Mouse (Mus musculus) gastrocnemius, adult 2 months (tissue): ENCODE results near the gene Eif4enif1. TPM values are rescaled to one million over a fixed set of nuclear protein-coding genes. Genes with fewer than 3 reads are reported as not detected.
"Not testable (repeated sequence)": the region's sequence is repeated elsewhere in the genome, so short reads cannot be mapped to it uniquely, and the experiment has no call there.

Experiments used
- DNase-seq: peaks from one replicate; pipeline ENCODE4 v3.0.0; 2022
- H3K27ac ChIP-seq: fragments of 200-600 bp; 2 replicates; pipeline ENCODE4 v1.8.1; 2022; ENCODE audit warnings: mild to moderate bottlenecking
- H3K4me3 ChIP-seq: fragments of 200-600 bp; 2 replicates; pipeline ENCODE4 v1.8.1; 2022; ENCODE audit warnings: mild to moderate bottlenecking, moderate library complexity
- CTCF ChIP-seq: fragments of 200-600 bp; IDR thresholded peaks from 2 replicates; pipeline ENCODE4 v1.8.1; 2022; ENCODE audit warnings: antibody characterized with exemption, mild to moderate bottlenecking, moderate library complexity
- intact Hi-C: fragments of 180-260 bp; cut with DNase I; formaldehyde crosslinking; loops from one replicate; pipeline ENCODE4 v1.15.1; 2025
- long read RNA-seq, 2 experiments: library from polyadenylated mRNA; stranded (forward); transcript quantifications; one replicate each; pipeline ENCODE4 v2.0.0; 2021
- total RNA-seq, 2 experiments: library from RNA; stranded (reverse); gene quantifications; 2 replicates each; pipeline ENCODE4 v1.2.3; 2021

Eif4enif1 gene
- total RNA-seq = 10 to 100 TPM; 29.9 to 34.5 TPM
- long read RNA-seq, experiment 1, transcript Eif4enif1-203 (19 exons, 3,614 nt) = major isoform, 25 of 53 reads
- long read RNA-seq, experiment 1, partial matches to known transcripts = 4 of 53 reads
- long read RNA-seq, experiment 1, other reads (novel, unspliced or antisense) = 24 of 53 reads
- long read RNA-seq, experiment 2, transcript Eif4enif1-203 (19 exons, 3,614 nt) = major isoform, 13 of 56 reads
- long read RNA-seq, experiment 2, partial matches to known transcripts = 6 of 56 reads
- long read RNA-seq, experiment 2, other reads (novel, unspliced or antisense) = 37 of 56 reads

DNA sequence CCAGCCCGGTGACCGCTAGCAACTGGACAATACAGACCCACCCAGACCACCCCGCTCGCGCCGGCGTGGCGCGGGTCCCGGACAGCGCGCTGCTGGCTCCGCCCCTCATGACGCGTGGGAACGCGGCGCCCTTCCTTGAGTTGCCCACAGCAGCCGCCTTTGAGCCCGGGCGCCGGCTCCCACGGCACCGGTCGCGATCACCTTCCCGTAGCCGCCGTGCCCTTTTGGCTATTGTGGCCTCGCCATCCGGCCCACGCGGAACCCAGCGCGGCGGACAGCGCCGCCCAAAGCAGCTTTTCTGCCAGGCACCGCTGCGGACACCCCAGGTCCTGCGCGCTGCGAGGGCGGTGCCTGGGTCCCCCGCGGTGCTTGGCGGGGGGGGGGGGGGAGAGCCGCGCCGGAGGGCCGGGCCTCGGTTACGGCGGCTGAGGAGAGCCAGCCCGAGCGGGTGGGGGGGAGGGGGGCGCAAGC lies at the start of gene Eif4enif1:
Gene Eif4enif1, plus strand, starts transcription at position 162 of the 471 bp plus-strand sequence.
- no peak for TF ChIP-seq CTCF

DNA sequence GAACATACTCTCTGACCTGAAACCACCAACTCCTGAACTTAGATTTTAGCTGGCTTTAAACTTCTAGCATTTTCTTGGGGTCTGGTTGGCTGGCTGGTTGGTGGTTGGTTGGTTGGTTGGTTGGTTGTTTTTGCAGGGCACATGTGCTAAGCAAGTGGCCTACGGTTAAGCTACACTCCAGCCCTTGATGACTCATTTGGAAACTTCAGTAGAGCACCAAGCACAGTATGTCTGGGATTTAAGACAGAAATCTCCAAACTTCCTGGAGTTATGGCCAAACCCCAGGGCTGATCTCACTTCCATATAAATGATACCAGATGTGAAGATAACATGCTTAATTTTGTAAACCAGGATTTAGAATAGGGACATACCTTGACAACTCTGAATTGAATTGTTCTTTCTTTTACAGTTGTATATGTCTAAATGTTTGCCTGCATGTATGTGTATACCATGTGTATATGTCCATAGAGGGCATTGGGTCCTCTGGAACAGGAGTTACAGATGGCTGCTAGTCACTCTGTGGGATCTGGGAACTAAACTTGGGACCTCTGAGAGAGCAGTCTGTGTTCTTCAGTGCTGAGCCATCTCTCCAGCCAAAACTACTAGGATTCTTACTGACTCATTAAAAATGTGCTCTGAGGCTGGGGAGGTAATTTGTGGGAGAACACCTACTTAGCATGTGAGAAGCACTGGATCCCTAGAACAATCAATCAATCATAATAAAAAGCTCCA lies 48.4 kb upstream of the Eif4enif1 start:
- H3K4me3 ChIP-seq, H3K27ac ChIP-seq, intact Hi-C loops: not testable (repeated sequence)
- DNase-seq = peak; percentile 53

More for the DNA sequence above, at the start of gene Eif4enif1:
- H3K27ac ChIP-seq = peak within 1 kb of the TSS; percentile 79
- intact Hi-C loops = no loop called here
- peak within 1 kb of the TSS; percentile 59 for H3K4me3 ChIP-seq
- DNase-seq = peak; percentile 94

DNA sequence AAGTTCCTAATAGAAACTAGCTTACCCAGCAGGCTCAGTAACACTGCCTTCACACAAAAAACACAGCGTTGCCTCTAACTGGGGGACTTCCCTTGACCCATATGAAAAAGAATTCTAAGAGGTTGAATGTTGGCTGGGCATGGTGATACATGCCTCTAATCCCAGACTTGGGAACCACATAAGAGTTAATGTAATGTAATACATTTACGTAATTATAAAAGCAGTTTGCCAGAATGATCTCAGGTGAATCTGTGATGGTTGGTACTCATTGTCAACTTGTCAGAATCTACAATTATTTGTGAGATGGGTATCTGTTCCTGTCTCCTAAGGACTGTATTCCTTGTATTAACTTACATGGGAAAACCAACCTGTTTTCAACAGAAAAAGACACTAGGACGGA lies 45.2 kb upstream of the Eif4enif1 start:
- H3K4me3 ChIP-seq, DNase-seq, H3K27ac ChIP-seq, intact Hi-C loops: not testable (repeated sequence)

DNA sequence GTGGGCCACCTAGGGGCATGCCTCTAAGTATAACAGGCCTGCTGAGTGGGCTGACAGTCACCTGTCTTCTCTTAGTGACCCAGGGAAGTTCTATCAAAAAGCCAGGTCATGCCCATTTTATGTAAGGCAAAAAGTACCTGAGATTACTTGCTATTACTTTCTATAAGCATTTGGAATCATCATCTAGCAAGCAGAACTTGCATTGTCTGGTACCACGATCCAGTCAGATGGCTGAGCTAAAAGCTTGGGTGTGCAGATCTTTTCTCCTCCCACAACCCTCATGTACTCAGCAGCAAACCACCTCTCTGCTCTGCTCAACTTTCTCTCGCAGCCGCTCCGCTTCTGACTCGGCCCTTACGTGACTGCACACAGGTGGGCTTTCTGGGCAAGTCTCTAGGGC lies 44.2 kb upstream of the Eif4enif1 start:
- H3K4me3 ChIP-seq, H3K27ac ChIP-seq, intact Hi-C loops, DNase-seq: not testable (repeated sequence)

DNA sequence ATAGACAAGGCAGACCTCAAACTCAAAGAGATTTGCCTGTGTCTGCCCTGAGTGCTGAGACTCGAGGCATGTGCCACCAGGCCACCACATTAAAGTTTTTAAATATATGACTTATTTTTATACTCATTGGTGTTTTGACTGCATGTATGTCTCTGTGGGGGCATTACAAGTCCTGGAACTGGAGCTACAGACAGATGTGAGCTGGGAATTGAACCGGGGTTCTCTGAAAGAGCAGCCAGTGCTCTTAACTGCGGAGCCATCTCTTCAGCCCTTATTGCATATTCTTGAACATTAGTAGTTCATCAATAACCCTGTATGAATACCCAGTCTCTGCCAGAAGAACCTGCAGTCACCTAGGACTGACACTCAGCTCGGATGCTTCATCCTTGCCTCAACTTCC lies 43.4 kb upstream of the Eif4enif1 start:
- intact Hi-C loops, DNase-seq, H3K27ac ChIP-seq, H3K4me3 ChIP-seq: not testable (repeated sequence)

DNA sequence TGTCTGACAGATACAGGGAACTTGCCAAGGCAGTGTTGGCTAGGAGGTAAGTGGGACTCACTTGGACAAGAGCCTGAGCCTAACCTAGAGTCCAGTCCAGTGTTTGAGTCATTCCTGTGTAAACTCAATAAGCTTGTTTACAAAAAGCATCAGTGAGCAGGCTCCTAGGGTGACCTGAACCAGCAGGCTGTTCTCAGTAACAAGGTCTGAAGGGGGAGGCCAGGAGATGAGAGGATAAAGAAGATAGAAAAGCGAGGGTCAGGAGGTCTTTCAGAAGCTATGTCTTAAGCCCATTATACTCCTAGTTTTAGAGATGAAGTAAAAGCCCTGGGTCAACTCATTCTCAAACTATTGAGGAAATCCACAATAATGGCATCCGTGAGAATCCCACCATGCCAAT lies 40.8 kb upstream of the Eif4enif1 start:
- intact Hi-C loops, H3K27ac ChIP-seq, H3K4me3 ChIP-seq: not testable (repeated sequence)
- peak; percentile 53 for DNase-seq

DNA sequence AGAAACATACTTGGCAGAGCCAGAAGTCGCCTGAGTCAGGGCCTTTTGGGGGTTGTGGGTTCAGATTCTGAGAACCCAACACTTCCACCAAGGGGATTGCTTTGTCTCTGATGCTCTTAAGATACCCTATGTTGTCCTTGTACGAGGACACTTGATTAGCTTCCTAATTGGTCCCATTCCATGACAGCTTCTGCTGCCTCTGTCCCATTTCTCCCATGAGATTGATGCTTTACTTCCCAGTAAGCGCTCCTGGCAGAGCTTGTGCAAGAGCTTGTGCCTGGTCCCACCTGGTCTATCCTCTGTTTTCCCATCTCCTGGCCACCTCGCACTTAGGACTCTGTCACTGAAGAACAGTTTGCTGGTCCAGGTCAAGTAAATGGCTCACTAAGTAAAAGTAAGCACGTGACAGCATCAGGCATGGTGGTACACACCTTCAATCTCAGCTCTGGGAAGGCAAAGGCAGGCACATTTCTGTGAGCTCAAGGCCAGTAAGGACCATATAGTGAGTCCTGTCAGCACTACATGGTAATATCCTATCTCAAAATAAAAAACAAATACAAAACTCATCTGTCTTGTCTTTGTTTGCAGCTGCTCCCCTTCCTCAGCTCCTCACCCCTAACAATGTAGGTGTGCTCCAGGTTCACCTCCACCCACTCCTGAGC lies 39.8 kb upstream of the Eif4enif1 start:
- H3K4me3 ChIP-seq, intact Hi-C loops, H3K27ac ChIP-seq: not testable (repeated sequence)
- peak; percentile 56 for DNase-seq

DNA sequence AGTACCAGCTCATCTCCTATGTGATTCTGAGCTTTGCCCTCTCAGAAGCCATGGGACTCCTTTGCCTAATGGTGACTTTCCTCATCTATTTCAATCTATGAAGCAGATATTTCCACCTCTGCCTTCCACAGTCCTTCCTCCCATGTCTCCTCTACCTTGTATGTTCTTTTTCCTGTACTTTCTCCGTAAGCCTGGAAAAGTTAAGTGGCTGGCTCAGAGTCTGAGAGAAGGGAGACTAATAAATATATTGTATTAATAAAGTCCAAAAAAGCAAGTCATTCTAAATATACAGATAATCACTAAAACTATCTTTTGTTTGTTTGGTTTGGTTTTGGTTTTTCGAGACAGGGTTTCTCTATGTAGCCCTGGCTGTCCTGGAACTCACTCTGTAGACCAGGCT lies 39.1 kb upstream of the Eif4enif1 start:
- intact Hi-C loops, DNase-seq, H3K4me3 ChIP-seq, H3K27ac ChIP-seq: not testable (repeated sequence)

DNA sequence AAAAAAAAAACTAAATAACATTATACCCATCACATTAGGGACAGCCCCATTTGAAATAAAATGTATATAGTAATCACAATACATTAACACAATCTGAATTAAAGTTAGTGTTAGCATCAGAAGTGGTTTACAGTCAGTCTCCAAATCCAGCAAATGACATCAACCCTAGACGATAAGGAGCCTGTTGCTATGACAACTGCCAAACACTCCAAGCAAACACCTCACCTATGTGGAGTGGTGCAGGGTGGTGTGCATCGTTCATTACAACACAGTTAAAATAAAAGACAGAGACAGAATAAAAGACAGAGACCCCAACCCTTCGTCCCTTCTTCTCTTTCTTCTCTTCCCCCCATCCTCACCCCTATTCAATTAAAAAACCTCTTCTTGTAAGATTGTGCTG lies 38.5 kb upstream of the Eif4enif1 start:
- DNase-seq, H3K4me3 ChIP-seq, intact Hi-C loops, H3K27ac ChIP-seq: not testable (repeated sequence)

DNA sequence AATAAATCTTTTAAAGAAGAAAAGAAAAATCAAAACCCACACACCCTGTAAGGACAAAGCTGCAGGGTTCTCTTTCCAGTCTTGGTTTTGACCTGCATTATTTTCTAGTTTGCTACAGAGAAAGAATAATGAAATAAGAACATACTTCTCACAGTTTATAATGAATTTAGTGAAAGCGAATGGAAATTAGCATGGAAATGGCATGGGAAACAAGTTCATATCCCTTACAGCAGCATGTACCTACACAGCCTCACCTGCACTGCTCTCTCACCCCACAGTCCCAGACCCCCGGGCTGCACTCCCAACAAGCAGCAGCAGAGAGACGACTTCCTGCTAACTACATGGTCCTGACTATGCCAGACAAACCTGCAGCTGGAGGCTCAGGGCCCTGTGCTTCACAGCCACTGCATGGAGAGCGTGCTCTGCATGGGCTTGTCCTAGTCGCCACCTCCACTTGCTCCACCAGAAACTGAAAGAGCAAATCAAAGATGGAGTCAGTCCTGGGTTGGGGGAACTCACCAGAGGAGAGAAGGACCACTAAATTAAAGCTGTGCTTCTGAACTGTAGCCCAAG lies 36.9 kb upstream of the Eif4enif1 start:
- DNase-seq, intact Hi-C loops, H3K4me3 ChIP-seq: not testable (repeated sequence)

DNA sequence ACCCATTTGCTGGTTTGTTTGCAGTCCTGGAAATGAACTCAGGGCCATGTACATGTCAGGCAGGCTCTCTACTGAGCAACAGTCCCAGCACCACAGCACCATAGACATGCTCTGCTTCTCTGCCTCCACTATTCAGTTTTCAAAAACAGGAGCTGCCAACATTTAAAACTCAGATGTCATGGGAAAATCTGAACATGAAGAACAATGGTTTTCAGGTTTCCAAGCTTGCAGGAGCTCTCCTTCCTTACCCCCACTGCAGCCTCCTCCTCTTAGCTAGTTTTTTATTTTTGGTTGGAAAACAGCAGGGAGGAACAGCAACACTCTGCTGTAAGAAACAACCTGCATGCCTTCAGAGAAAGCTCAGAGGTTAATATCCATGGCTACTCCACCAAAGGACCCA lies 35.9 kb upstream of the Eif4enif1 start:
- H3K27ac ChIP-seq, intact Hi-C loops, H3K4me3 ChIP-seq, DNase-seq: not testable (repeated sequence)

More for the DNA sequence above, 36.9 kb upstream of the Eif4enif1 start:
- not testable (repeated sequence) for H3K27ac ChIP-seq

DNA sequence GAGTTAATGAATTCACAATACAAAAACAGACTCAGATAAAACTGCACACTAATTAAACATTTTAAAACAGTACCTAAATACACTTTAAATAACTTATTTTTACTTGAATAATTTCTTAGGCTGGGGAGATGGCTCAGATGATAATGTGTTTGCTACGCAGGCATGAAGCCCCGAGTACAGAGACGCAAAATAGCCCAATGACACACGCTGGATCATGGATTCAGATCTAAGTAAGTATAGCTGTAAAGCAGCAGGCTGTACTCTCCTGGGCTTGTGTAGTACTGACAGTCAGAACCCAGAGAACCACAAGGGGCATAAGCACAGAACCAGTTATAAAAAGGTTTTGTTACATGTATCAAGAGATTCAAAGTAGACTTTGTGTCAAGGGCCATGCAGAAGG lies 35.1 kb upstream of the Eif4enif1 start:
- not testable (repeated sequence) for DNase-seq

DNA sequence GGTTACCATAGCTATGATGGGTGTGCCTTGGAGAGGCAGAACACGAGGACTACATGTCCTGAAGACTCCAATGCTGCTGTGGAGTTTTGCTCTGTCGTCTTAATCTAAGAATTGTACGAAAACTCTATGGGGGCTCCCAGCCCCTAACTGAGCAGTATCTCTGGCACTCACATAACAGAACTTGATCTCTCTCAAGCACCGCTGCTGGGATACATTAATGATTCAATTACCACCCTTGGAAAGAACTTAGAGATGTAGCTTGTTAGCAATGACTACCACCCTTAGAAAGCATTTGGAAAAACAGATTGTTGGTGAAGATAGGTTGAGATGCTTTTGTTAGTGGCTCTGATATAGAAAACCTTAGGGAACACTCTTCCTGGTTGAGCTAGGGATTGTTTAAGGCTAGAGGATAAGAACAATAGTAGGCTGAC lies 34.6 kb upstream of the Eif4enif1 start:
- H3K4me3 ChIP-seq, H3K27ac ChIP-seq, intact Hi-C loops: not testable (repeated sequence)
- DNase-seq = peak; percentile 45

More for the DNA sequence above, 35.1 kb upstream of the Eif4enif1 start:
- H3K27ac ChIP-seq, H3K4me3 ChIP-seq, intact Hi-C loops: not testable (repeated sequence)

DNA sequence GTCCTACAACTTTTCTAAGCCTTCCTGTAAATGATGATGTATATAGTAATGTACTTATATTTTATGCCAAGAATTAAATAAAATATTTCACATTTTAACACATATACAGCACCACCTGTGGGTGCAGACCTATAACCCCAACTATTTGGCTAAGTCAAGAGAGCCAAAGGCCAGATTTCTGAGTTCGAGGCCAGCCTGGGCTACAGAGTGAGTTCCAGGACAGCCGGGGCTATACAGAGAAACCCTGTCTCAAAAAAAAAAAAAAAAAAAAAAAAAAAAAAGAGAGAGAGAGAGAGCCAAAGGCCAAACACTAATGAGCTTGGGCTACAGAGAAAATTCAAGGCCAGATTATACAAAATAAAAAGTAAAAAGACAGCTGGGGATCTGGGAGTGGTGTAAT lies 33.1 kb upstream of the Eif4enif1 start:
- H3K4me3 ChIP-seq, DNase-seq, intact Hi-C loops, H3K27ac ChIP-seq: not testable (repeated sequence)

DNA sequence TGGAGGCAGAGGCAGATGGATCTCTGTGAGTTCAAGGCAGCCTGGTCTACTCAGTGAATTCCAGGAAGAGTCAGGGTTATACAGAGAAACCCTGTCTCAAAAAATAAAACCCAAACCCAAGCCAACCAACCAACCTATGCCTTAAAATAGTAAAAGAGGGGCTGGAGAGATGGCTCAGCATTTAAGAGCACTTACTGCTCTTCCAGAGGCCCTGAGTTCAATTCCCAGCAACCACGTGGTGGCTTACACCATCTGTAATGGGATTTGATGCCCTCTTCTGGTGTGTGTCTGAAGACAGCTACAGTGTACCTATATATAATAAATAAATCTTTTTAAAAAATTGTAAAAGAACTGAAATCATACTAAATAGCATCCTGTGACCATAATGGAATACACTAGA lies 30.3 kb upstream of the Eif4enif1 start:
- H3K4me3 ChIP-seq, intact Hi-C loops, H3K27ac ChIP-seq: not testable (repeated sequence)
- DNase-seq = peak; percentile 46

DNA sequence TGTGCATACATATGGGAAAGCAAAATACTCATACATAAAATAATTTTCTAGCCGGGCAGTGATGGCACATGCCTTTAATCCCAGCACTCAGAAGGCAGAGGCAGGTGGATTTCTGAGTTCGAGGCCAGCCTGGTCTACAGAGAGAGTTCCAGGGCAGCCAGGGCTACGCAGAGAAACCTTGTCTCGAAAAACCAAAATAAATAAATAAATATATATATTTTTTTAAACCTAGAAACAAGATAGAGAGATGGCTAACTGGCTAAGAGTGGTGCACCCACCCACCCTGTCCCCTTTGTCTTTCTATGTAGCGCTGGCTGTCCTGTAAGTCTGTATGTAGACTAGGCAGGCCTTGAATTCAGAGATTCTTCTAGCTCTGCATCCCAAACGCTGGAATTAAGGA lies 29.7 kb upstream of the Eif4enif1 start:
- H3K27ac ChIP-seq, intact Hi-C loops, DNase-seq, H3K4me3 ChIP-seq: not testable (repeated sequence)

DNA sequence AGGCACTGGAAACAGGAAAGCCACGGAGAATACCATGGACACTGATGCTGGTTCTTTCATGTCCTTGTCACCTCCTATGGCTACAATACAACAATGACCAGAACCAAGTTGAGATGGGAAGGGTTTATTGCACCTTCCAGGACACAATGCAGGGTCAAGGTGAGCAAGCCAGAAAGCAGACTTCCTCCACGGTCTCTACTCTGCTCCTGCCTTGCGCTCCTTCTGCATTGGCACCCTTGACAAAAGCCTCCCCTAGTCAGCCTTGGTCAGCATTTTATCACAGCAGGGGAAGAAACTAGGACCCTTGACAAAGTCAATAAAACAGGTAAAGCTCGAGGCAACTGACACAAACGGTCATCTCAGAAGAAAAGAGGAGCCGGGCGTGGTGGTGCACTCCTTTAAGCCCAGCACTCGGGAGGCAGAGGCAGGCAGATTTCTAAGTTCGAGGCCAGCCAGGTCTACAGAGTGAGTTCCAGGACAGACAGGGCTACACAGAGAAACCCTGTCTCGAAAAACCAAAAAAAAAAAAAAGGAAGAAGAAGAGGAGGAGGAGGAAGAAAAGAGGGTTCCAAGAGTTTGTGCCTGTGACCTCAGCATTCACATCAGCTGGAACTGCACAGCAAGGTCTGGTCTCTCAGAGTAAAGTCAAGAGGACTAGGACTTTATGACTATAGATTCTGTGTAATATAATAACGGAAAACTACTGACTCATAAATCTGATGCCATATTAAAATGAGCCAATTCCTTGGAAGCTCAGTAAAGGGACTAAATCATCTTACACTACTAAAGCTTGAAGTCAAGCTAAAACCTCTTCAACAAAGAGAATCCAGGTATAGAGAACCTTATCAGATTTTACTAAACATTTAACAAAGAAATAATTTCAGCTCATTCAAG lies 28.5 kb upstream of the Eif4enif1 start:
- DNase-seq = peak; percentile 70
- H3K4me3 ChIP-seq, H3K27ac ChIP-seq, intact Hi-C loops: not testable (repeated sequence)
